Mouse (Mus musculus) E14TG2a.4 (cell line): ENCODE results near the gene Rph3al.

Source experiments
- H3K27me3 ChIP-seq: 2 replicates; pipeline ENCODE4 v1.6.1; 2014; ENCODE audit warnings: low read length, control low read depth; ENCODE audit not compliant: insufficient read depth
- H3K36me3 ChIP-seq: 2 replicates; pipeline ENCODE4 v1.6.1; 2014; ENCODE audit warnings: low read length, control low read depth; ENCODE audit not compliant: insufficient read depth
- H3K4me1 ChIP-seq: replicated peaks from 2 replicates; pipeline ENCODE4 v1.6.1; 2014; ENCODE audit warnings: low read depth, low read length, control low read depth
- H3K4me3 ChIP-seq: replicated peaks from 2 replicates; pipeline ENCODE4 v1.5.1; 2014; ENCODE audit warnings: mild to moderate bottlenecking, low read length
- H3K9me3 ChIP-seq: 2 replicates; pipeline ENCODE4 v1.6.1; 2014; ENCODE audit warnings: low read length, control low read depth
- CTCF ChIP-seq: conservative IDR thresholded peaks from 2 replicates; pipeline ENCODE4 v1.5.1; 2014; ENCODE audit warnings: low read length
- NANOG ChIP-seq: IDR thresholded peaks from 2 replicates; pipeline ENCODE4 v1.6.1; 2014; ENCODE audit warnings: borderline replicate concordance, low read length, mixed read lengths
- POU5F1 ChIP-seq: IDR thresholded peaks from 2 replicates; pipeline ENCODE4 v1.6.1; 2014; ENCODE audit warnings: low read length, borderline replicate concordance

The Rph3al gene

DNA sequence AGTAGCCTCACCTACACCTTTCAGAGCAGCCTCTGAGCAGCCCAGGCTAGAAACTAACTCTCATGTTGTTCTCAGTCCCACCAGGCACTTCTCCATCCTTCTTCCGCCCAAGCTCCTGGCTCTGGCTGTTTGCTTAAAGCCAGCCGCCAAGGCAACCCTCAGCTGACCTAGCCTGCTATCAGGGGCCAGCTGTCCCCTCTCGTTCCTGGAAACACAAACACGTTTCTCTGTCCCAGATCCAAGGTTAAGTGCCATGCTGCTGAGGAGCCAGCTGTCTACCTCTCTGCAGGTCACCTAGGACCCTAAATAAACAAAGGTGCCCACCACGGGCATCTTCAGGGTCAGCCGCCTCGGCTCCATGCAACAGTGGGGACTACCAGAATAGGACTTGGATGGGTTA, 12.4 kb downstream of the Rph3al start:
- Histone ChIP-seq H3K4me1 (0 out of 2 replicates have a peak, but pooled peaks cover 5% of the 10 kb centered on the region), H3K36me3 (no peaks in the 10 kb centered on the region), H3K4me3 (no peak overlapping the region), H3K9me3 (no peaks in the 10 kb centered on the region), H3K27me3 (no peaks in the 10 kb centered on the region)
- TF ChIP-seq NANOG (no peak), CTCF (no peak), POU5F1 (no peak)

DNA sequence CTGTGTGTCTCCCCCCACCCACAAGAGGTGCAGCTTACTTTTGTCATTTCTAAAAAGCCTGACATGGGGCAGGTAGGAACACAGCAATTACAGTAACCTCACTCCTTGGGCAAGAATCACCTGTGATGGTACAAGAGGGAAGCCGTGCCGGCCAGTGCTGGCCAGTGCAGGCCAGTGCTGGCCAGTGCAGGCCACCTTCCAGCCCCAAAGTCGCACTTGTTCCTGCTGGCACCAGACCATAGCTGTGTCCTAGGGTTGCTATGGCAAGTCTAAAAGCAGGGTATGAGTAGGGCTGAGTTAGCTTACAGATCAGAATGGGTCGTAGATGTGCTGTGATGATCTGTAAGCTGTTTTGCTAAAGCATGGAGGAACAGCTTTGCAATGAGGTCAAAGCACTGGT, 15.5 kb downstream of the Rph3al start:
- no peaks in the 10 kb centered on the region for H3K27me3 ChIP-seq
- no peaks in the 10 kb centered on the region for H3K9me3 ChIP-seq
- H3K36me3 ChIP-seq = no peaks in the 10 kb centered on the region
- peaks cover 9% of the 10 kb centered on the region; the same call in 1 of the 2 replicates for H3K4me1 ChIP-seq
- TF ChIP-seq NANOG = no peak
- TF ChIP-seq CTCF = no peak
- no peak for TF ChIP-seq POU5F1
- H3K4me3 ChIP-seq = no peak overlapping the region

DNA sequence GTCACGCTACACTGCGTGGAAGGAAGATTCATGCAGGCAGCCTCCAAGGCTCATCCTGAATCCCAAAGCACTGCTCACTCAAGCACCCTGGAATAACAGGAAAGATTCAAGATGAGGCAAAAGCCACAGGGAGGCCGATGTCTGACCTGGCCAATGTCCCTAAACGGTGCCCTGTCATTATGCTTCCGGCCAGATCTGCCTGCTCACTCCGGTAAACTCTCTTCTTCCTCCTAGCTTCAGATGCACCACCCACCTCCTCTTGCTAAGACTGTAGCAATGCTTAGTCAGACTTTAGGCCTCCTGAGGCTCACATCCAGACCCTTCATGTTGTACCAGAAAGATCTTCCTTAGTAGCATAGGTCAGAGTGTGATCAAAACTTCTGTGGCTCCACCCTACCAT, 19.1 kb downstream of the Rph3al start:
- H3K4me3 ChIP-seq = no peak overlapping the region
- H3K36me3 ChIP-seq = no peaks in the 10 kb centered on the region
- H3K4me1 ChIP-seq = peaks cover 9% of the 10 kb centered on the region; the same call in 1 of the 2 replicates
- H3K9me3 ChIP-seq = no peaks in the 10 kb centered on the region
- no peaks in the 10 kb centered on the region; the same call in 1 of the 2 replicates for H3K27me3 ChIP-seq
- TF ChIP-seq CTCF = no peak
- TF ChIP-seq POU5F1 = no peak
- no peak for TF ChIP-seq NANOG

DNA sequence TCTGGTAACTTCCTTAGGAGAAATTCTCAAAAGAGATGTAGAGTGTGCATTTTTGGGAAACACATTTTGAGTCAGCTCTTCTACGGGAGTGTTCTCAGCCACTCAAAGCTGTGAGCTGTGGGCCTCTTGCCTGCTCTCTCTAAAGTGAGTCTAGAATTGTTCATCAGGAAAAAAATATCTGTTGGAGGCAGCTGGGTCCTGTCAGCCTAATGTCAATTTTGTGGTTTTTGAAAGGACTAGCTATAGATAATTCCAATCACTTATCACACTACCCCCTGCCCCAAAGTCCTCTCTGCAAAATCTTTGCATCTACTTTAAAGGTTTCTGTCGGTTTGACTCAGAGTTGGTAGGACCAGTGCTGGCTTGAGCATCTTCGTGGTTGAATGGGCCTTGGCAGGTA, 20.9 kb downstream of the Rph3al start:
- peaks cover 9% of the 10 kb centered on the region; the same call in 1 of the 2 replicates for H3K4me1 ChIP-seq
- no peaks in the 10 kb centered on the region for H3K9me3 ChIP-seq
- no peaks in the 10 kb centered on the region for H3K36me3 ChIP-seq
- no peak overlapping the region for H3K4me3 ChIP-seq
- no peak for TF ChIP-seq POU5F1
- TF ChIP-seq NANOG = no peak
- no peak for TF ChIP-seq CTCF
- no peaks in the 10 kb centered on the region; the same call in 1 of the 2 replicates for H3K27me3 ChIP-seq

DNA sequence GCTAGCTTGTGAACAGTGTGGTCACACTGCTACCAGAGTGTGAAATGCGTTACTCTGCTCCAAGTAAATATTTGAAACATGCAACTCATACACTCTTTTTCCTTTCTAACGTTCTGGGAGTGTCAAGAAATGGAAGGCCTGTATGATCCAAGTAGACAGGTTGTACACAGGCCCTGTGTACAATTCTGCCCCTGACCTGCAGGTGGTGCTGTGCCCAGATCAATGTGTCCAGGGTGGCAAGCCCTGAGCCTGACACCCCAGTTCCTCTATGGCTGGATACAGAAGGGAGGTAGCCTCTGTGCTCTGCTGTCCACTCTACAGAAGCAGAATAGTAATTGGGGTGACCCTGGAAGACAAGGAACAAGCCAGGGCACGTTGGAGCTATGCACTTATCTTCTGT, 24.3 kb downstream of the Rph3al start:
- Histone ChIP-seq H3K27me3 (no peaks in the 10 kb centered on the region; the same call in 1 of the 2 replicates), H3K4me3 (no peak overlapping the region), H3K36me3 (no peaks in the 10 kb centered on the region), H3K9me3 (0 out of 2 replicates have a peak, but pooled peaks cover 6% of the 10 kb centered on the region), H3K4me1 (peaks cover 4% of the 10 kb centered on the region; the same call in 1 of the 2 replicates)
- TF ChIP-seq CTCF = peak; percentile 81
- TF ChIP-seq POU5F1 = no peak

DNA sequence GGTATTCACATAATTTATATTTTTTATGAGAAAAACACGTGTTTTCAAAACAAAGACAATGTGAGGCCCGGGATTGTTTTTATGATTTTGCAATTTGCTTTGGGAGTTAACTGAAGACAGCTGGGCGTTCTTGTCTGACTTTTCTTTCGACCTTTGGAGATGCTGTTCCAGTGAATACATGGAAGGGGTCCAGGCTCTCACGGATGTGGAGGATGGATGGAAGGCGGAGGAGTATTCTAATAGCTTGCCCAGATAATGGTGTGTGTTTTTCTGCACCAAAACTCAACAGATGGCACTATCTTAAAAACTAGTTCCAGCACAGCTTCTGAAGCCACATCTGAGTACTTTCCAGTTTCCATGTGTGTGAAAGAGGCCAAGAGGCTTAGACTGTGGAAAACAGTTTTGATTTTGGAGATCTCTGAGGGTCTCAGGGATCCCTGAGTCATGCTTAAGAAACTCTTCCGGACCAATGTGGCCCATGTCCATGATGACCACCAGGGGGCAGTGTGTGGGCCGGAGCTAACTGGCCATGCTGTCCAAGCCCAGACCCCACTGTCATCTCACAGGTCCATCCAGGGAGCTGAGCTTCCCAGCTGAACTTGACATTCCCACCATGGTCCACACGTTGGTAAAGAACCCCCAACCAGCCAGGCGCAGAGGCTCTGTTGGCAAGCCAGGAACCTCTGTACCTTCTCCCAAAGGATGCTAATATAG, 25.1 kb downstream of the Rph3al start:
- Histone ChIP-seq H3K4me3 (no peak overlapping the region), H3K9me3 (0 out of 2 replicates have a peak, but pooled peaks cover 6% of the 10 kb centered on the region), H3K27me3 (peaks cover 5% of the 10 kb centered on the region; the same call in 1 of the 2 replicates), H3K36me3 (no peaks in the 10 kb centered on the region), H3K4me1 (no peaks in the 10 kb centered on the region; the same call in 1 of the 2 replicates)
- TF ChIP-seq NANOG (no peak), CTCF (peak; percentile 88), POU5F1 (no peak)

DNA sequence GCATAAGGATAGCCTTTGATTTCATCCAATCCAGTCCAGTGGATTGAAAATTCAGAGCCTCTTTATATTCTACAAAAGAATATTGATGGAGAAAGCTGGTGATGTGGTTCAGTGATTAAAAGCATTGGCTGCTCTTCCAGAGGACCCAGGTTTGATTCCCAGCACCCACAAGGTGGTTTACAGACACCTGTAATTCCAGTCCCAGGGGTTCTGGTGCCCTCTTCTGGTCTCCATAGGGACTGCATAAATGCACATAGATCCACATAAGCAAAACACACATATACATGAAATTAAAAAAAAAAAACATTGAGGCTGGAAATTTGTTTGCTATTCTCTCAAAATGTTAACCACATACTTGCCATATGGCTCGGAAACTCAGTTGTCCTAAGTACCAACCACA, 26.3 kb downstream of the Rph3al start:
- peak; percentile 62 for TF ChIP-seq CTCF
- TF ChIP-seq POU5F1 = no peak
- Histone ChIP-seq H3K4me1 (no peaks in the 10 kb centered on the region; the same call in 1 of the 2 replicates), H3K9me3 (0 out of 2 replicates have a peak, but pooled peaks cover 6% of the 10 kb centered on the region), H3K36me3 (no peaks in the 10 kb centered on the region), H3K4me3 (no peak overlapping the region), H3K27me3 (peaks cover 11% of the 10 kb centered on the region; the same call in 1 of the 2 replicates)

DNA sequence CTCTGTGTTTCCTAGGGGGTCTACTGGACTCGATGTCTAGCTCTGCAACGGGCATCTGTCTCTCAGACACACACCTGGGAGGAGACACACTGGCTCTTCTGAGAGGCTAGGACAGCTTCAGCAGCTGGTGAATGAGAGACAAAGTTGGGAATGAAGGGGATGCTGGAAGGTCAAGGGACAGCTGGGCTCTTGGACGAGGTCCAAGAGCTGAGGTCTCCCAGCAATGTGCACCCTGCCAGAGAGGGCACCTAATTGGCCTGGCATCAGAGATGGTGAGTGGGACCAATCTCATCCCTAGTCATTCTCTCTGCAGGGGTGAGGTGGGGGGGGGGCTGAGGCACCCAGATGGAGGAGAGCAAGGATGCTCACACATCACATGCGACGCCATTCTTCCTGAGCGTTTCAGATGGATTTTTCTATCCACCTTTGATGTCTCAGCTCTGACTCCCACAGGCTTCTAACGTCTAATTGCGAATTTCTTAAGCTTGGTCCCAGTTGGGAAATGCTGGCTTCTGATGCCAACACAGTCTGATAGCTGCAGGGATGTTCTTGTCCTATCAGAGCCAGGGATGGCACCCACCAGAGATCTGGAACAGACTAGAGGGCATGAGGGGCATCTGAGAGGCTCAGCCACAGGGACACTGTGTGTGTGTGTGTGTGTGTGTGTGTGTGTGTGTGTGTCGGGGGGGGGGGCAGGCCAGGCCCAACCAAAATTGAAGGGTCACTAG, 28.4 kb downstream of the Rph3al start:
- peaks cover 8% of the 10 kb centered on the region; the same call in 1 of the 2 replicates for H3K4me1 ChIP-seq
- H3K36me3 ChIP-seq = no peaks in the 10 kb centered on the region
- no peak for TF ChIP-seq CTCF
- TF ChIP-seq NANOG = no peak
- TF ChIP-seq POU5F1 = no peak
- 0 out of 2 replicates have a peak, but pooled peaks cover 6% of the 10 kb centered on the region for H3K9me3 ChIP-seq
- no peak overlapping the region for H3K4me3 ChIP-seq
- H3K27me3 ChIP-seq = peaks cover 17% of the 10 kb centered on the region; the same call in 1 of the 2 replicates
